Mouse (Mus musculus): Measurements from ENCODE around the gene Prpf31. TPM values are rescaled to one million over a fixed set of nuclear protein-coding genes. Genes with fewer than 3 reads are reported as not detected.

The Prpf31 gene
- polyA plus RNA-seq (2012), result 45.1 and 55.8 TPM in 2 replicates

GRCm38 (mm10) chr7:3629543-3630477, at the start of gene Prpf31, which contains the start of gene Tfpt:
Gene Prpf31, plus strand, starts transcription at chr7:3629985.
Gene Tfpt, minus strand, starts transcription at chr7:3629929.

GRCm38 (mm10) chr7:3616057-3616388, 13.8 kb upstream of the Prpf31 start, which contains the start of gene Oscar:
Gene Oscar, minus strand, starts transcription at chr7:3616157.

GRCm38 (mm10) chr7:3617242-3617995, 12.4 kb upstream of the Prpf31 start, which contains the start of gene Ndufa3:
Gene Ndufa3, plus strand, starts transcription at chr7:3617373.

GRCm38 (mm10) chr7:3644672-3645487, 15.1 kb downstream of the Prpf31 start, which contains the start of gene Cnot3:
Gene Cnot3, plus strand, starts transcription at chr7:3645268.

GRCm38 (mm10) chr7:3665215-3666114, 35.7 kb downstream of the Prpf31 start, which contains the start of gene Leng1:
Gene Leng1, minus strand, starts transcription at chr7:3665840.

GRCm38 (mm10) chr7:3677342-3677741, 47.6 kb downstream of the Prpf31 start, which contains the start of gene Tmc4:
Gene Tmc4, minus strand, starts transcription at chr7:3677553.

Other genes with a start within 250 kb of the Prpf31 start
- gene Cacng8, start 239.3 kb upstream of the Prpf31 start, polyA plus RNA-seq (2012), result 0.10 and 0.21 TPM in 2 replicates
- not detected in 2 replicates for gene Cacng6, start 205.8 kb upstream of the Prpf31 start, polyA plus RNA-seq (2012)
- 0.06 and 0.10 TPM in 2 replicates for gene Tarm1, start 127.4 kb upstream of the Prpf31 start, polyA plus RNA-seq (2012)
- gene Oscar, start 13.8 kb upstream of the Prpf31 start, polyA plus RNA-seq (2012), result 0.41 TPM in 1 of 2 replicates, not detected in the other
- 51.3 and 61.9 TPM in 2 replicates for gene Ndufa3, start 12.6 kb upstream of the Prpf31 start, polyA plus RNA-seq (2012)
- 35.3 and 35.6 TPM in 2 replicates for gene Tfpt, start 56 bp upstream of the Prpf31 start, polyA plus RNA-seq (2012)
- 442 and 459 TPM in 2 replicates for gene Cnot3, start 15.3 kb downstream of the Prpf31 start, polyA plus RNA-seq (2012)
- 14.6 and 19.7 TPM in 2 replicates for gene Leng1, start 35.9 kb downstream of the Prpf31 start, polyA plus RNA-seq (2012)
- 3.5 and 5.2 TPM in 2 replicates for gene Tmc4, start 47.6 kb downstream of the Prpf31 start, polyA plus RNA-seq (2012)
- gene Tsen34, start 62.9 kb downstream of the Prpf31 start, polyA plus RNA-seq (2012), result 50.6 and 58.3 TPM in 2 replicates
- gene Mboat7, start 63.5 kb downstream of the Prpf31 start, polyA plus RNA-seq (2012), result 135 and 140 TPM in 2 replicates
- 1,328 and 1,611 TPM in 2 replicates for gene Rps9, start 74.0 kb downstream of the Prpf31 start, polyA plus RNA-seq (2012)
- 1.7 and 2.4 TPM in 2 replicates for gene Pirb, start 90.4 kb downstream of the Prpf31 start, polyA plus RNA-seq (2012)
- gene Gm15448, start 195.7 kb downstream of the Prpf31 start, polyA plus RNA-seq (2012), result 0.06 TPM in 1 of 2 replicates, not detected in the other
- gene Pira2, start 215.1 kb downstream of the Prpf31 start, polyA plus RNA-seq (2012), result 0.14 and 0.15 TPM in 2 replicates

Data from megakaryocyte-erythroid progenitor cell, adult 5 weeks (primary cell).